Mouse (Mus musculus) urinary bladder, postnatal 10 days (tissue): ENCODE measurements around the gene Ankrd49.

ENCODE experiments used
- DNase-seq: peaks from one replicate; pipeline ENCODE4 v3.0.0; 2022; ENCODE audit warnings: low spot score

Gene Ankrd49

DNA sequence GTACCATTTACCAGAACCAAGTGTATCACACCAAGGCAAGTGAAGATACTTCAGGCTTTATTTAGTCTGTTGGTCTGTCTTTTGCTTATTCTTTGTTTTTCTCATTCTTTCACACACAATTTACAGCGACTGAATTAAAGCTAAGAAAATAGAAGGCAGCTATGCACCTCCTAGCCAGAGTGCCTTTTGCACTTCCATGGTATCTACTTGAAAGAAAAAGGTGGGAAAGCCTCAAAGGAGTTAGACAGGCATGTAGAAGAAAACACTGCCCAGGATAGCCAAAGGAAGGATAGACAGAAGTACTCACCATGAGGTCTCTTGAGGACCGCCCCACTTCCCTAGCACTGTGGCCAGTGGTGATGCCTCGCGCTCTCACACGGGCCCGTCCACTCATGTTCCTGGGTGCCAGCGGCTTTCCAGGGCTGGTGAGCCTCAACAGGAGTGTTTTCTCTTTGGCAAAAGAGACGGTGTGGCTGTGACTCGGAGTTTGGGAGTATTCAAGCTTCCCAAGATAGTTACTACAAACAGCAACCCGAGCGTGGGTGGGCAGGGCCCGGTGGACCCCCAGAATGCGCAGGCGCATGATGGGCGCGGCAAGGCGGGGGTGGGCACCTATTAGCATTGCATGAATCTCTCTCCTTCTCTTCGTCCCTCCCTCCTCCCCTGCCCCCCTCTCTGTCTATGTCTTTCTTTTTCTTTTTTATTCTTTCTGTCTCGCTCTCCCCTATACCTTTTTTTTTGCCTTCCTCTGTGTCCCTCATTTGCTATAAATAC lies 44.3 kb downstream of the Ankrd49 start, which contains the start of gene Piwil4:
TSS of gene Piwil4 (minus strand) at position 583 of the 774 bp plus-strand sequence.
- no peak for DNase-seq

DNA sequence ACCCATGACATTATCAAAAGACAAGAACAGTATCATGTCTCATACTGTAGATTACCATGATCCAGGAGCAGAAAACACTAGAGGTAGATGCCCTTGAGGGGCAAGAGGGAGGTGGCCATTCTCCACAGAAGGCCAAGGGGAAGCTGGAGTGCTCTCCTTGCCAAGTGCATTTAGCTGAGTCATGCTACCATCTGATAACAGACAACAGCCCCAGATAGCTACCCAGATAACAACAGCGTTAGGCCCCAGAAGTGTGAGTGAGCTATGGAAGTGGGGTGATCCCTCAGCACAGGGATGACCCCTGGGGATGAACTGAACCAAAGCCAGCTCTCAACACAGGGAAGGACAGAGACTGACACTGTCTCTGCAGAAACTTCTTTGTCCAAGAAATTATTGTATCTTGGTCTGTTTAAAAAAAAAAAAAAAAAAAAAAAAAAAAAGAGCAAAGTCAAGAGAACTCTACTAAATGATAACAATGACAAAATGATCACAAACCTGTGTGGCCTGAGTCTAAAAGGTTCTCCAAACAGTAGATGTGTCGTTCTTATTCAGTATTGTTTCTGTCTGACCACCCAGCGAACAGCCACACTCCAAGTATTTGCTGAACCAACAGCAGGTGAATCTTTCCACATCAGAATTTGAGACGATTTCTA lies 45.0 kb downstream of the Ankrd49 start:
- no peak for DNase-seq

DNA sequence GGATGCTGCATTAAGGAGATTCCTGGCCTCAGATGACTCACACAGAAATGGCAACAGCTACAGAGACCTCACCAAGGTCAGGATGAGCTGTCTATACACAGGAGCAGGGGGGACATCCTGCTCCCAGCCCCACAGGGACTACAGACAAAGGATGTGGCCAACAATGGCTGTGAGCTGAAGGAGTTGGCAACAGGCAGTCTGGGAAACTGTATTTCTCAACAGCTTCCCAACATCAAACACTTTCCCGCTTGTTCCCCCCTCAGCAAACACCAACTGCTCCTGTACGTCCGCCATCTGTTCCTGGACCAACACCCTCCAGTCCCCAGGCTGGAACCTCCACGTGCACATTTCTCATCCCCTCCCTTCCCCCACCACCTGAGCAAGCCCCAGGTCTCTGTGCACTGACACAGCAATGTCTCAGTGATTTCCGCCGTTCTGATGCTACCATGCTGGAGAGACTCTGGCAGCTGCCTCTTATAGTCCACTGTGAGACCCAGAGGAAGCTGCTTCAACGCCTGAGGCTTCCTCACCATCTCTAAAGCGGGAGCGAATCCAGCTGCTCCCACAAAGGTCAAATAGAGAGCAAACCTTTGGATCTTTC lies 53.6 kb downstream of the Ankrd49 start:
- no peak for DNase-seq
